Mouse (Mus musculus) hindbrain, embryonic 11.5 days (tissue): Measurements from ENCODE around the gene Lst1. TPM values are rescaled to one million over a fixed set of nuclear protein-coding genes. Genes with fewer than 3 reads are reported as not detected.

Experiments
- ATAC-seq: fragments of 200-750 bp; cut with Nextera tagmentation; 2 replicates; pipeline ENCODE4 v1.8.0; 2017; ENCODE audit warnings: mild to moderate bottlenecking, moderate TSS enrichment, moderate library complexity; ENCODE audit not compliant: low FRiP score
- DNase-seq: peaks from one replicate; pipeline ENCODE4 v3.0.0-alpha.2; 2015; ENCODE audit warnings: low spot score
- H3K27ac ChIP-seq: fragments of 300-500 bp; sonication (generic); 2 replicates; pipeline ENCODE4 v1.5.1; 2014; ENCODE audit warnings: mild to moderate bottlenecking, low read depth, low read length
- H3K27me3 ChIP-seq: fragments of 300-500 bp; sonication (generic); 2 replicates; pipeline ENCODE4 v1.6.1; 2014; ENCODE audit warnings: mild to moderate bottlenecking, low read length, moderate library complexity, mixed read lengths; ENCODE audit not compliant: control insufficient read depth, insufficient read depth
- H3K36me3 ChIP-seq: fragments of 300-500 bp; sonication (generic); 2 replicates; pipeline ENCODE4 v1.6.1; 2014; ENCODE audit warnings: mild to moderate bottlenecking, low read length, moderate library complexity, mixed read lengths; ENCODE audit not compliant: control insufficient read depth, insufficient read depth
- H3K4me1 ChIP-seq: fragments of 300-500 bp; sonication (generic); replicated peaks from 2 replicates; pipeline ENCODE4 v1.6.1; 2014; ENCODE audit warnings: low read length, mixed read lengths; ENCODE audit not compliant: control insufficient read depth, insufficient read depth
- H3K4me2 ChIP-seq: fragments of 300-500 bp; sonication (generic); replicated peaks from 2 replicates; pipeline ENCODE4 v1.6.1; 2014; ENCODE audit warnings: mild to moderate bottlenecking, low read depth, low read length
- H3K4me3 ChIP-seq: fragments of 300-500 bp; sonication (generic); 2 replicates; pipeline ENCODE4 v1.5.1; 2014; ENCODE audit warnings: low read depth, low read length
- H3K9ac ChIP-seq: fragments of 300-500 bp; sonication (generic); 2 replicates; pipeline ENCODE4 v1.6.1; 2014; ENCODE audit warnings: low read depth, low read length
- H3K9me3 ChIP-seq: fragments of 300-500 bp; sonication (generic); 2 replicates; pipeline ENCODE4 v1.6.1; 2016; ENCODE audit warnings: low read length; ENCODE audit not compliant: control insufficient read depth
- WGBS: fragments of 180-500 bp; shearing (Covaris S2); extraction: QIAGEN DNeasy Blood & Tissue Kit; methylation state at CpG from one replicate; pipeline ENCODE4 v1.1.7; 2014; 5-methylcytosine and 5-hydroxymethylcytosine counted together
- polyA plus RNA-seq: library from polyadenylated mRNA; unstranded; fragments of >200 nt; fragmentation: Nextera tagmentation; extraction: Ambion mirVana; gene quantifications from 2 replicates; pipeline ENCODE4 v1.2.1, GENCODE M21; 2014

The Lst1 gene
- polyA plus RNA-seq, 1 experiment from 2014 or later = 9.8 TPM

DNA sequence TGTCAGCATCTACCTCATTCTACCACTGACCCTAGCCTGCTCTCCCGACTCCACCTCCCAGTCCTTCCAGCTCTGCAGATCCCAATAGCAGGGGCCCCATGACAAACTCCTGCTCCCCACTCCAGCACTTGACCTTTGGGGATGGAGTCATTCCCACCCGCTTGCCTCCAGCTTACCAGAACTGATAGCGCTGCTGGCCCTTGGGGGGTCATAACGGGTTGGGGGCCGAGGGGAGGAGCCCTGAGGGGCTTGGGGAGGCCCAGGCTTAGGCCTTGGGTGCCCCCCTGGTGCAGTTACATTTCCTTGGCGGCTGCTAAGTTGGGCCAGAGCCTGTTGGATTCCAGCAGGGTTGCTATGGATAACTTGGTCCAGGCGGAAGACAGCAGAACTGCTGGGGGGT is 33.6 kb downstream of the Lst1 start:
- Histone ChIP-seq H3K4me3 (no peak overlapping the region), H3K9ac (no peak overlapping the region), H3K36me3 (peaks cover 75% of the 10 kb centered on the region), H3K4me1 (no peaks in the 10 kb centered on the region), H3K9me3 (no peaks in the 10 kb centered on the region), H3K27ac (no peak overlapping the region), H3K27me3 (no peaks in the 10 kb centered on the region), H3K4me2 (no peak overlapping the region)
- no peak for DNase-seq
- 83% methylated on average over 7 of the region's 7 CpGs for WGBS
- no peak for ATAC-seq

DNA sequence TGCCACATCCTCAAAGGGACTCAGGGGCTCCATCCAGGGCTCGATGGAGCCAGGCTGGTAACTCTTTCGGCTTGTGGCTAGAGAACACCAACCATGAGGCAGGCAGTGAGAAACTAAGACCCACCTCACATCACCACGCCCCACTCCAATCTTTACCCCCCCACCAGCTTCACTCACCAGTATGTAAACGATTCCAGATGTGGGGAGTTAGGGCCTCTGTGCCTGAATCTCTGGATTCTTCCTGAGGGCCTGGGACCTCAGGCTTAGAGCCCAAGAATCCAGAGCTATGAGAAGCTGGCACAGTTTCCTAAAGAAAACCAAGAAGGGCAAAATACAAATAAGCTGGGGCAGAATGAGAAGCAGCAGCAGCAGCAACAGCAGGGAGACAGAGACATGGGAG is 34.3 kb downstream of the Lst1 start:
- H3K4me2 ChIP-seq = no peak overlapping the region
- no peak overlapping the region for H3K27ac ChIP-seq
- ATAC-seq (no peak), DNase-seq (no peak)
- H3K4me1 ChIP-seq = no peaks in the 10 kb centered on the region
- 80% methylated on average over 4 of the region's 4 CpGs for WGBS
- H3K9me3 ChIP-seq = no peaks in the 10 kb centered on the region
- H3K9ac ChIP-seq = no peak overlapping the region
- peaks cover 74% of the 10 kb centered on the region for H3K36me3 ChIP-seq
- no peak overlapping the region for H3K4me3 ChIP-seq
- H3K27me3 ChIP-seq = no peaks in the 10 kb centered on the region

DNA sequence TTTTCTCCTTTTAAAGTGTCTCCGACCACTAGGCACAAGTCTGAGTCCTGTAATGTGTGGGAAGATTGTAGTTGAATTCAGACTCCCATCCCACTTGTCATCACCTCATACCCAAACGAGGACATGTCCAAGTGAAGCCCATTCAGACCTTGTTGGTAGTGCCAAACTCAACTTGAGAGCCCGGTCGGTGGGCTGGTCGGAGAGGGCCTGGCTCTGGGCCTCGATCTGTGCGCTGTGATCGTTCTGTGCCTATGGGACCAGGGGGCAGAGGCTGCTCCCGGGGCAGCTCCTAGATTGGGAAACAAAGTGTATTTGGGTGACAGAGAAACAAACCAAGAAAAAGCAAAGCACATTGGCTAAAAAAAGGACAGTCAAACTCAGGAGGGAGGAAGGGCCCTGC is 35.2 kb downstream of the Lst1 start:
- no peak overlapping the region for H3K4me3 ChIP-seq
- peaks cover 69% of the 10 kb centered on the region for H3K36me3 ChIP-seq
- ATAC-seq = no peak
- H3K4me2 ChIP-seq = no peak overlapping the region
- H3K27me3 ChIP-seq = no peaks in the 10 kb centered on the region
- no peaks in the 10 kb centered on the region for H3K9me3 ChIP-seq
- 92% methylated on average over 9 of the region's 9 CpGs for WGBS
- H3K27ac ChIP-seq = no peak overlapping the region
- no peak overlapping the region for H3K9ac ChIP-seq
- no peaks in the 10 kb centered on the region for H3K4me1 ChIP-seq
- no peak for DNase-seq

DNA sequence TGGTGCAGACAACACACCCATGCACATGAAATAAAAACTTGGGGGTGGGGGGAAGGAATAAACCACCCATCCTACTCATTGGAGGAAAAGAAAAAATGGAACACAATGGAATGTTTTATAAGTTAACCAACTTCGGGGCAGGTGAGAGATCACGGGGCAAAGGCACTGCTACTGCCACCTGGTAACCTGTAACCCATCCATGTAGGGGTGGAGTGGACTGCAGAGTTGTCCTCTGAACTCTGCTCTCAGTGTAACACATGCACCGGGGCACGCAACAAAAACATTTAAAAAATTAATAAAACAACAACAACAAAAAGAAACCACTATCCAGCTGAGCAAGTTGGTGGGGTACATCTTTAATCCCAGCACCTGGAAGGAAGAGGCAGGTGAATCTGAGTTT is 36.1 kb downstream of the Lst1 start:
- 96% methylated on average over 4 of the region's 4 CpGs for WGBS
- ATAC-seq = no peak

DNA sequence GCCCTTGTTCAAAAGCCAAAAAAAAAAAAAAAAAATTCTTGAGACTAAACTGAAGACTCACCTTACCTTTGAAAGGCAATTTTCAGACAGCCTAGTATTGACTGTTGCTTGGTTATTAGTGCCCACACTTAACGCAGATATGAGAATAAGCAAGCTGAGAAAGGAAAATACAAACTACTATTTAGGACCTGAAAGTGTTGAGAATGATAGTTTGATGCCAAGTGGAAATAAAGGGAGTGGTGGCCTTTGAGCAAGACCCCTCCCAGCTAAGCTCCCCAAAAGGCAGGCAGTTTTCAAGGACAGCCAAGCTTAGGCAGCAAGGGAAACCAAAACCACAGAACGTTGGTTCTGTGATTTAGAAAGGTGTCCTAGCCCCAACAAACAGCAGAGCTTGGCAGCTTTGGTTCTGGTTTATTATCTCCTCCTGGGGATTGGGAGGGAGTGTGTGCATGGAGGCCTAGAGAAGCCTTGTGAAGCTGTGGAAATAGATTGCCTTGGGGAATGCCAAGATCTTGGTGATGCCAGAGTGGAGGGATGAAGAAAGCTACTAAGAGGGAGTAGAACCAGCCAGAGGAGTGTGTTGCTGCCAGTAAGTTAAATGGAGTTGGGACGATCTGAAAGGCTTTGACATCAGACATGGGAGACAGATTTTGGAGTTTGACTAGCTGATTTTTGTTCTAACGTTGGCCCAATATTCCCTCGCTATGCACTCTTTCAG is 40.2 kb downstream of the Lst1 start:
- DNase-seq (no peak), ATAC-seq (no peak)
- Histone ChIP-seq H3K27me3 (no peaks in the 10 kb centered on the region), H3K9me3 (no peaks in the 10 kb centered on the region), H3K9ac (no peak overlapping the region), H3K4me1 (no peaks in the 10 kb centered on the region), H3K27ac (no peak overlapping the region), H3K4me3 (no peak overlapping the region), H3K36me3 (peaks cover 40% of the 10 kb centered on the region), H3K4me2 (no peak overlapping the region)
- WGBS = 75% methylated on average over 5 of the region's 5 CpGs

More for the DNA sequence above, 36.1 kb downstream of the Lst1 start:
- no peaks in the 10 kb centered on the region for H3K4me1 ChIP-seq
- no peaks in the 10 kb centered on the region for H3K27me3 ChIP-seq
- no peak overlapping the region for H3K27ac ChIP-seq
- H3K9ac ChIP-seq = no peak overlapping the region
- DNase-seq = no peak
- H3K36me3 ChIP-seq = peaks cover 61% of the 10 kb centered on the region
- no peaks in the 10 kb centered on the region for H3K9me3 ChIP-seq
- no peak overlapping the region for H3K4me3 ChIP-seq
- H3K4me2 ChIP-seq = no peak overlapping the region

DNA sequence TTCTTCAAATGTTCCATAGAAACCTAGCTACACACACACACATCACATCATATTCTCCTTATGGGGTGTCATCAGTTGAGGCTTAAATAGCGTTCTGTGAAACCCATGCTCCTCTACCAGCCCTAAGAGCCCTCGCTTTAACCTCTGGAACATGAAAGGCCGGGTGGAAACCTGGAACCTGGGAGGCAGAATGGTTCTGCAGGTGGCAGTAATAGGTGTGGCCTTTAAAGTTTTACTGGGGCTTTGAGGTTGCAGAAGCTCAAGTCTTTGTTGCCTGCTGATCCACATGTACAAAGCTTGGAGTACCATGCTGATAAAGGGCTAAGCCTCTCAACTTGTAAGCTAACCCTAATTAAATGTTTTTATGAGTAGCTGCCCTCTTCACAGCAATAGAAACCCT is 40.9 kb downstream of the Lst1 start:
- Histone ChIP-seq H3K4me1 (no peaks in the 10 kb centered on the region), H3K9ac (no peak overlapping the region), H3K27me3 (no peaks in the 10 kb centered on the region), H3K9me3 (no peaks in the 10 kb centered on the region), H3K4me2 (no peak overlapping the region), H3K36me3 (peaks cover 45% of the 10 kb centered on the region), H3K27ac (no peak overlapping the region), H3K4me3 (no peak overlapping the region)
- no peak for ATAC-seq
- DNase-seq = peak; percentile 25
- 67% methylated on average over 3 of the region's 3 CpGs for WGBS

DNA sequence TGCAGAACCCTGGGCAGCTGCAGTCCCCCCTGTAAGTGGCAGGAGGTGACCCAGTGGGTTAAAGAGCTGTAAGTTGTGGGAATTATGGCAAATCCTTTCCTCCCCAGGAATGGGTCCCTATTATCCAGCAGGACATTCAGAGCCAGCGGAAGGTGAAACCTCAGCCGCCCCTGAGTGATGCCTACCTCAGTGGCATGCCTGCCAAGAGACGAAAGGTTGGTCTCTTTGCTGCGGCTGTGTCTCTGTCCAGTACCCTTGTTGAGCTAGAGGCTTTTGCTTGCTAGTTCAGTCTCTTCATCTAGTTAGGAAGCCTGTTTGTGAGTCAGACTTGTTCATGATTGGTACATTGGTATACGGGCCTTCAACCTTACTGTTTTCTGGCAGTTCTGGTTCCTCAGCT is 42.1 kb downstream of the Lst1 start:
- ATAC-seq = no peak
- H3K27me3 ChIP-seq = no peaks in the 10 kb centered on the region
- no peak for DNase-seq
- no peak overlapping the region for H3K9ac ChIP-seq
- H3K4me1 ChIP-seq = no peaks in the 10 kb centered on the region
- no peak overlapping the region for H3K4me2 ChIP-seq
- H3K27ac ChIP-seq = no peak overlapping the region
- H3K9me3 ChIP-seq = no peaks in the 10 kb centered on the region
- peaks cover 48% of the 10 kb centered on the region for H3K36me3 ChIP-seq
- 96% methylated on average over 5 of the region's 5 CpGs for WGBS
- no peak overlapping the region for H3K4me3 ChIP-seq

DNA sequence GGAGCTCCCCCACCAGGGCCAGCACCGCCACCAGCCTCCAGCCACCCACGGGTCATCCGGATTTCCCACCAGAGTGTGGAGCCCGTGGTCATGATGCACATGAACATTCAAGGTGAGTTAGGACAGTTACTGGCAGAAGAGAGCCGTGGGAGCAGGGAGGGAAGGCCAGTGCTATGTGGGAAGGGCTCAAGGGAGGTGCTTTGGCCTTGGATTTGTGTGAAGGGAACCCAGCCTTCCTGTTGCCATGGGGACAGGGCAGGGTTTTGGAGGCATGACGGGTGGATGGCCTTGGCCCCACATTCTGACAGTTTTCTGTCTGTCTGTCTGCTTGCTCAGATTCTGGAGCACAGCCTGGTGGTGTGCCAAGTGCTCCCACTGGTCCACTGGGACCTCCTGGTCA is 46.3 kb downstream of the Lst1 start:
- WGBS = 92% methylated on average over 6 of the region's 6 CpGs
- H3K4me3 ChIP-seq = peak overlapping the region; percentile 4; the same call in 1 of the 2 replicates

DNA sequence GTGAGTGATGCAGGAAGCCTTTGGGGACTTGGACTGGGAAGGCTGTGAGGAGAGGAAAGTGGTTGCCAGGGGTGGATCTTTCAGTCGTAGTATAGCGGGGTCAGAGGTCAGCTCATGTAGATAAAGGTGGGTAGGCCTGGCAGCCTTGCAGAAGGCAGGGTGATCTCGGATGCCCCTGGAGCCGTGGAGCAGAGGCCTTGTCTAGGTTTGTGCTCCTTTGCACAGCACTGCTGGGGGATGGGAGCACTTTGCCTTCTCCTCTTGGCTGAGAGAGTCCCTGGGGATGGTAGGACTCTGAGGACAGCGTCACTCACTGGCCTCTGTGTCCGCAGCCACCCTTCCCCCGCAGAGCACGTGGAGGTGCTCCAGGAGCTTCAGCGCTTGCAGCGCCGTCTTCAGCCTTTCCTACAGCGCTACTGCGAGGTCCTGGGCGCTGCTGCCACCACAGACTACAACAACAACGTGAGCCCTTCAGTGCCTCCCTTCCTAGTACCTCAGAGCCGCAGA is 47.7 kb downstream of the Lst1 start:
- WGBS = 77% methylated on average over 16 of the region's 16 CpGs
- no peak overlapping the region for H3K4me3 ChIP-seq
- no peak overlapping the region for H3K9ac ChIP-seq
- no peak for DNase-seq
- H3K9me3 ChIP-seq = no peaks in the 10 kb centered on the region
- H3K4me1 ChIP-seq = peaks cover 4% of the 10 kb centered on the region; the same call in 1 of the 2 replicates
- H3K36me3 ChIP-seq = peaks cover 39% of the 10 kb centered on the region
- no peak for ATAC-seq
- H3K27ac ChIP-seq = no peak overlapping the region
- no peaks in the 10 kb centered on the region for H3K27me3 ChIP-seq
- no peak overlapping the region for H3K4me2 ChIP-seq

More for the DNA sequence above, 46.3 kb downstream of the Lst1 start:
- H3K4me2 ChIP-seq = no peak overlapping the region
- no peak for ATAC-seq
- peaks cover 41% of the 10 kb centered on the region for H3K36me3 ChIP-seq
- no peak overlapping the region for H3K27ac ChIP-seq
- no peaks in the 10 kb centered on the region for H3K9me3 ChIP-seq
- no peak overlapping the region for H3K9ac ChIP-seq
- no peaks in the 10 kb centered on the region for H3K27me3 ChIP-seq
- DNase-seq = no peak
- no peaks in the 10 kb centered on the region for H3K4me1 ChIP-seq
